Mouse (Mus musculus): ENCODE results near the gene Ap3b1. TPM values are rescaled to one million over a fixed set of nuclear protein-coding genes. Genes with fewer than 3 reads are reported as not detected.

The Ap3b1 gene
- polyA plus RNA-seq, 1 experiment from 2014 or later: 45.0 TPM

GRCm38 (mm10) chr13:94468551-94468950 is 109.8 kb downstream of the Ap3b1 start:
- Histone ChIP-seq H3K27me3 (no peaks in the 10 kb centered on the region), H3K4me3 (no peak overlapping the region), H3K9ac (no peak overlapping the region), H3K36me3 (peaks cover 6% of the 10 kb centered on the region; the same call in 1 of the 2 replicates), H3K4me2 (no peak overlapping the region), H3K27ac (no peak overlapping the region), H3K9me3 (no peaks in the 10 kb centered on the region), H3K4me1 (no peaks in the 10 kb centered on the region)
- no peak for ATAC-seq (ENCODE audit: borderline replicate concordance, extremely low read depth, low FRiP score, low TSS enrichment)
- WGBS: 76% methylated on average over 1 of the region's 1 CpGs

- H3K36me3 ChIP-seq: peaks cover 6% of the 10 kb centered on the region; the same call in 1 of the 2 replicates
- ATAC-seq (ENCODE audit: borderline replicate concordance, extremely low read depth, low FRiP score, low TSS enrichment): no peak
- 81% methylated on average over 11 of the region's 11 CpGs for WGBS
- H3K4me1 ChIP-seq: no peaks in the 10 kb centered on the region
- no peak overlapping the region for H3K4me3 ChIP-seq
- H3K27ac ChIP-seq: no peak overlapping the region
- H3K9ac ChIP-seq: no peak overlapping the region
- no peak overlapping the region for H3K4me2 ChIP-seq
- H3K9me3 ChIP-seq: no peaks in the 10 kb centered on the region
- H3K27me3 ChIP-seq: no peaks in the 10 kb centered on the region
Measured at GRCm38 (mm10) chr13:94471009-94471672, 112.4 kb downstream of the Ap3b1 start.

- Histone ChIP-seq H3K4me3 (no peak overlapping the region), H3K27ac (no peak overlapping the region), H3K4me2 (no peak overlapping the region), H3K27me3 (no peaks in the 10 kb centered on the region), H3K36me3 (peaks cover 27% of the 10 kb centered on the region; the same call in 1 of the 2 replicates), H3K9me3 (no peaks in the 10 kb centered on the region), H3K4me1 (no peaks in the 10 kb centered on the region), H3K9ac (no peak overlapping the region)
- no peak for ATAC-seq (ENCODE audit: borderline replicate concordance, extremely low read depth, low FRiP score, low TSS enrichment)
- WGBS: 90% methylated on average over 3 of the region's 3 CpGs
Measured at GRCm38 (mm10) chr13:94476208-94476607, 117.4 kb downstream of the Ap3b1 start.

DNA sequence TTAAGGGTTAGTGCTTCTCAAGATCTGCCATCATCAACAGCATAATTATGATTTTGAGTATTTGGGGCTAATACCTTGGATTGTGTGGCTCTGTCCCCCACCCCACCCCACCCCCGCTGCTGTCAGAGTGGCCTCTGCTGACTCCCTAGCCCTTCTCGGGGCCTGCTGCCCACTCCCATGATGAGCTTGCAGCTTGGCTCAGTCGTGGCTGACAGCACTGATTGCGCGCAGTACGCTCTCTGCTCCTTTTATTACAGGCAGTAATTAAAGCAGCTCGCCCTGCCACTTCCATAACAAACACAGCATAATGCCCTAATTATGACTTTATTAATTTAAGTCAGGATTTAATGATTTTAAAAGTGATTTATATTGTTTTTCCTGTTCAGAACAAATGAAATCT is 121.5 kb downstream of the Ap3b1 start:
- H3K27ac ChIP-seq: no peak overlapping the region
- WGBS: 78% methylated on average over 7 of the region's 7 CpGs
- ATAC-seq (ENCODE audit: borderline replicate concordance, extremely low read depth, low FRiP score, low TSS enrichment): no peak
- H3K9ac ChIP-seq: no peak overlapping the region
- H3K9me3 ChIP-seq: no peaks in the 10 kb centered on the region
- H3K4me2 ChIP-seq: no peak overlapping the region
- H3K36me3 ChIP-seq: peaks cover 54% of the 10 kb centered on the region
- H3K4me1 ChIP-seq: no peaks in the 10 kb centered on the region
- no peaks in the 10 kb centered on the region for H3K27me3 ChIP-seq
- H3K4me3 ChIP-seq: no peak overlapping the region

- no peak overlapping the region for H3K27ac ChIP-seq
- ATAC-seq (ENCODE audit: borderline replicate concordance, extremely low read depth, low FRiP score, low TSS enrichment): no peak
- no peak overlapping the region for H3K4me2 ChIP-seq
- H3K4me3 ChIP-seq: no peak overlapping the region
- no peak overlapping the region for H3K9ac ChIP-seq
- WGBS: 83% methylated on average over 3 of the region's 3 CpGs
- no peaks in the 10 kb centered on the region for H3K4me1 ChIP-seq
- H3K36me3 ChIP-seq: peaks cover 23% of the 10 kb centered on the region
- no peaks in the 10 kb centered on the region for H3K9me3 ChIP-seq
- no peaks in the 10 kb centered on the region for H3K27me3 ChIP-seq
Measured at GRCm38 (mm10) chr13:94490684-94491083, 131.9 kb downstream of the Ap3b1 start.

DNA sequence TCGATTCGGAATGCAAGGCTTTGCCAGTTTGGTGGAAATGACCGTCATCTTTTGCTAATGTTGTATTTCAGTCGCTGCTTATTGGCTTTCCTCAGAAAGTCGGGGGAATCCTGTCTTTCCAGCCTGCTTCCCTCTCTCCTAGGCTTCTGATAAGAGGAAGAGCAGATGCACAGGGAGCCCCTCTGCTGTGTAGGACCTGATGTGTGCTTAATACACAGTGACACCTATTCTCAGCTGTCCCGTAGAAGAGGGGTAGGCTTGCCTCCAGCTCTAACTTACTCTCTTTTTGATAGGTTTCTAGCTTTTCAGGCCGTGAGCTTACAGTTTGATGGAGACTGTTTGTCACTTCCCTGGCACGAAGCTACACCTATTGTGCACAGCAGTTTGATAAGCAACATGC is 132.4 kb downstream of the Ap3b1 start:
- H3K27me3 ChIP-seq: no peaks in the 10 kb centered on the region
- peaks cover 23% of the 10 kb centered on the region for H3K36me3 ChIP-seq
- H3K4me2 ChIP-seq: no peak overlapping the region
- H3K4me3 ChIP-seq: no peak overlapping the region
- H3K9me3 ChIP-seq: no peaks in the 10 kb centered on the region
- 84% methylated on average over 8 of the region's 8 CpGs for WGBS
- H3K27ac ChIP-seq: no peak overlapping the region
- no peak overlapping the region for H3K9ac ChIP-seq
- no peak for ATAC-seq (ENCODE audit: borderline replicate concordance, extremely low read depth, low FRiP score, low TSS enrichment)
- no peaks in the 10 kb centered on the region for H3K4me1 ChIP-seq

DNA sequence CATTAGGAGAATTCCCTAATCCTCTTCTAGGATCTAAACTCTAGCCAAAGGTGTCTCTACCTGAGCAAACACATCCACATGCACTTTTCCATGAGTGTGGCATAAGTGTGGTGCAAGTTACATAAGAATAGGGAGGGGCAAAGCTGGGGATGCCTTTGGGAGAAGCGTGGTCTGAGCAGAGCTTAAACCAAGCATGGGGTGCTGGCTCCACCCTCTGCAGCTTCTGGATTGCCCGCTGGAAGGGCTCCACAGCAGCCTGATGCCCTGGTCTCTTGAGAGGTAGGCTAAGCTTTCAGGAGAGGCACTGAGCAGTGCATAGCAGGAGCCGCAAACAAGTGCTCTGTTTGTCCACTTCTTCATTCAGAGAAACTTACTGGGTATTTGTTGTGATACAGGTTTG is 138.8 kb downstream of the Ap3b1 start:
- H3K4me2 ChIP-seq: no peak overlapping the region
- H3K27me3 ChIP-seq: no peaks in the 10 kb centered on the region
- no peak for ATAC-seq (ENCODE audit: borderline replicate concordance, extremely low read depth, low FRiP score, low TSS enrichment)
- no peaks in the 10 kb centered on the region for H3K4me1 ChIP-seq
- WGBS: 66% methylated on average over 3 of the region's 3 CpGs
- no peak overlapping the region for H3K9ac ChIP-seq
- peaks cover 14% of the 10 kb centered on the region for H3K36me3 ChIP-seq
- no peaks in the 10 kb centered on the region for H3K9me3 ChIP-seq
- H3K27ac ChIP-seq: no peak overlapping the region
- no peak overlapping the region for H3K4me3 ChIP-seq

DNA sequence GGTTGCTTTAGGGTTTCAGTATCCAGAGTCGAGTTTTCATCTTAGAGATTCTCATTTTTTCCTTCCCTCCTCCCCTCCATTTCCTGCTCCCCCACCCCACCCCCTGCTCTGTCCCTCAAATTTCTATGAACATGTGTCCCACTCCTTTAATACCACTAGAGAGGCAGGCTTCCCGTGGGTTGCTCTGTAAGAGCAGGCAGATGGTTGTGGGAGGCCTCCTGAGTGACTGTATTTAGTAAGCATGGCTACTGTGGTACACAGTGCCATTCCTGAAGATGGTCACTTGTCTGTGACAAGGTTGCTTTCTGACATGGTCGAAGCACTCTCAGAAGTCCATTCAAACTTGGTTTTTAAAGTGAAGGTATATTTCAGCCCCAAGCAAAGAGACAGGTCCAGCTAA is 147.7 kb downstream of the Ap3b1 start:
- ATAC-seq (ENCODE audit: borderline replicate concordance, extremely low read depth, low FRiP score, low TSS enrichment): no peak
- WGBS: 74% methylated on average over 3 of the region's 3 CpGs

GRCm38 (mm10) chr13:94508344-94508743 is 149.6 kb downstream of the Ap3b1 start:
- Histone ChIP-seq H3K9me3 (no peaks in the 10 kb centered on the region), H3K27ac (no peak overlapping the region), H3K27me3 (no peaks in the 10 kb centered on the region), H3K9ac (no peak overlapping the region), H3K4me1 (no peaks in the 10 kb centered on the region), H3K36me3 (peaks cover 20% of the 10 kb centered on the region), H3K4me3 (no peak overlapping the region), H3K4me2 (no peak overlapping the region)
- ATAC-seq (ENCODE audit: borderline replicate concordance, extremely low read depth, low FRiP score, low TSS enrichment): no peak
- 84% methylated on average over 8 of the region's 8 CpGs for WGBS

More for the DNA sequence above, 147.7 kb downstream of the Ap3b1 start:
- H3K27ac ChIP-seq: no peak overlapping the region
- no peaks in the 10 kb centered on the region for H3K4me1 ChIP-seq
- no peak overlapping the region for H3K4me3 ChIP-seq
- no peaks in the 10 kb centered on the region for H3K27me3 ChIP-seq
- no peak overlapping the region for H3K4me2 ChIP-seq
- H3K36me3 ChIP-seq: peaks cover 20% of the 10 kb centered on the region
- H3K9ac ChIP-seq: no peak overlapping the region
- H3K9me3 ChIP-seq: no peaks in the 10 kb centered on the region

- Histone ChIP-seq H3K27me3 (no peaks in the 10 kb centered on the region), H3K27ac (no peak overlapping the region), H3K4me1 (no peaks in the 10 kb centered on the region), H3K36me3 (0 out of 2 replicates have a peak, but pooled peaks cover 3% of the 10 kb centered on the region), H3K4me3 (no peak overlapping the region), H3K9me3 (no peaks in the 10 kb centered on the region), H3K9ac (no peak overlapping the region), H3K4me2 (no peak overlapping the region)
- WGBS: 42% methylated on average over 10 of the region's 10 CpGs
- ATAC-seq (ENCODE audit: borderline replicate concordance, extremely low read depth, low FRiP score, low TSS enrichment): no peak
Measured at GRCm38 (mm10) chr13:94513157-94513767, 154.5 kb downstream of the Ap3b1 start.

GRCm38 (mm10) chr13:94513898-94514297 is 155.1 kb downstream of the Ap3b1 start:
- H3K4me3 ChIP-seq: no peak overlapping the region
- no peak overlapping the region for H3K4me2 ChIP-seq
- no peaks in the 10 kb centered on the region for H3K27me3 ChIP-seq
- no peak overlapping the region for H3K27ac ChIP-seq
- no peaks in the 10 kb centered on the region for H3K4me1 ChIP-seq
- no peaks in the 10 kb centered on the region for H3K9me3 ChIP-seq
- H3K36me3 ChIP-seq: no peaks in the 10 kb centered on the region
- no peak overlapping the region for H3K9ac ChIP-seq
- no peak for ATAC-seq (ENCODE audit: borderline replicate concordance, extremely low read depth, low FRiP score, low TSS enrichment)
- WGBS: 56% methylated on average over 9 of the region's 9 CpGs

DNA sequence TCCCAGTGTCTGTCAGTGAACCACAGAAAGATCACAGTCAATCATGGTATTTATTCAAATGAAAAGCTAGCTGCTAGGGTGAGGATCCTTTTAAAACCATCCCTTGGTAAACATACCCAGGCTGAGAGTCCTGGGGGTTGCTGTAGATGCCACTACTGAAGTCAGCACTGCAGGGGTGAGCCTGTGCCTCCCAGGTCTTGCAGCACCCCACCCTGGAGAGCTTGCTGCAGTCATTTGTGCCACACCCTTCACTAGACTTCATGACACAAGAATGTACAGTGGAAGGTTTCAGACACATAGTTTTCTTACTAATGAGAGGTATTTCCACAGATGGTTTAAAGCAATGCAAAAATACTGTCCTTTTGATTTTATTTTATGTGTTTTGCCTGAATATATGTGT is 156.2 kb downstream of the Ap3b1 start:
- Histone ChIP-seq H3K9me3 (no peaks in the 10 kb centered on the region), H3K4me3 (no peak overlapping the region), H3K27ac (no peak overlapping the region), H3K4me1 (no peaks in the 10 kb centered on the region), H3K27me3 (no peaks in the 10 kb centered on the region), H3K9ac (no peak overlapping the region), H3K4me2 (no peak overlapping the region), H3K36me3 (no peaks in the 10 kb centered on the region)
- no peak for ATAC-seq (ENCODE audit: borderline replicate concordance, extremely low read depth, low FRiP score, low TSS enrichment)
